Mouse (Mus musculus): ENCODE data around the gene Fgfr1op2. TPM values are rescaled to one million over a fixed set of nuclear protein-coding genes. Genes with fewer than 3 reads are reported as not detected.

The Fgfr1op2 gene
- total and polyA plus RNA-seq, 3 experiments = 73.0 to 101 (median 94.1) TPM

DNA sequence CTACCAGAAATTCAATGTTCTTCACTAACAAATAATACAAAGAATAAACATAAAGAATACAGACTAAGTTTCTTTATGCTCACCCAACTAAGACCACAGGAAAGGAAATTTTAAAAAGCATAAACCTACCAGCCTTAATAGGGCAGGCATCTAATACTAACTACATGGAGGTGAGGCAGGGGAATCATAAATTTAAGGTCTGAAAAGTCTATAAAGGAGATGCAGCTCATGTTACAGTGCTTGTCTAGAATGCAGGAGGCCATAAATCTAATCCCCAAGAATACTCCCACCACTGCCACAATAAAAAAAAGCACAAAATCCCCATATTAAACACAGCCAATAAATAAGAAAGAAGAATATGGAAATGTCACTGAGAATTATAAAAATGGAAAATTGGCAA, 4.9 kb upstream of the Fgfr1op2 start:
- H3K27ac ChIP-seq (ENCODE audit: insufficient read depth, low read depth) = no peak overlapping the region
- DNase-seq (ENCODE audit: extremely low read depth) = no peak
- in situ Hi-C loops (cut with MboI; ENCODE audit: low pct_ligation_motif_present, low pct_unique_long_range_greater_than_20kb, low sequenced_read_pairs) (no loop called here), dilution Hi-C loops (cut with MboI; ENCODE audit: extremely low pct_ligation_motif_present, extremely low pct_unique_long_range_greater_than_20kb, low sequenced_read_pairs) (no loop called here)
- H3K9ac ChIP-seq (ENCODE audit: insufficient read depth, low read depth) = no peak overlapping the region
- TF ChIP-seq MAX (IDR thresholded peaks at IDR 0.05; ENCODE audit: low read length) (no peak), BHLHE40 (IDR thresholded peaks at IDR 0.05; ENCODE audit: low read depth, low read length) (no peak), ZKSCAN1 (IDR thresholded peaks at IDR 0.05; ENCODE audit: borderline replicate concordance, low read depth, low read length) (no peak), USF1 (IDR thresholded peaks at IDR 0.05; ENCODE audit: low read depth, low read length) (no peak), ELF1 (IDR thresholded peaks at IDR 0.05; ENCODE audit: low read depth, low read length) (no peak), UBTF (IDR thresholded peaks at IDR 0.05; ENCODE audit: low read depth, low read length) (no peak), IRF4 (IDR thresholded peaks at IDR 0.05; ENCODE audit: low read depth, low read length) (no peak), ZC3H11A (IDR thresholded peaks at IDR 0.05; ENCODE audit: low read depth, low read length) (no peak), JUN (IDR thresholded peaks at IDR 0.05; ENCODE audit: insufficient read depth, low read depth, low read length) (no peak), MXI1 (IDR thresholded peaks at IDR 0.05; ENCODE audit: low read depth, low read length) (no peak), NELFE (IDR thresholded peaks at IDR 0.05; ENCODE audit: low read depth, low read length) (no peak), MYC (IDR thresholded peaks at IDR 0.05; ENCODE audit: low read depth, low read length) (no peak), ZNF384 (IDR thresholded peaks at IDR 0.05; ENCODE audit: low read depth, low read length) (no peak), SIN3A (IDR thresholded peaks at IDR 0.05; ENCODE audit: low read length) (no peak), NRF1 (IDR thresholded peaks at IDR 0.05; ENCODE audit: low read depth, low read length) (no peak), POLR2AphosphoS2 (IDR thresholded peaks at IDR 0.05; ENCODE audit: low read depth, low read length) (no peak), E2F4 (IDR thresholded peaks at IDR 0.05; ENCODE audit: insufficient replicate concordance, low read depth, low read length) (no peak), USF2 (conservative IDR thresholded peaks at IDR 0.05; ENCODE audit: low read depth, low read length) (no peak), HCFC1 (IDR thresholded peaks at IDR 0.05; ENCODE audit: low read depth, low read length) (no peak)
- H3K79me2 ChIP-seq (replicated peaks; ENCODE audit: control insufficient read depth, extremely low read depth, insufficient read depth, poor library complexity, severe bottlenecking) = peaks cover 23% of the 10 kb centered on the region
- peaks cover 12 to 33% of the 10 kb centered on the region in 2 experiments for H3K36me3 ChIP-seq (replicated peaks in 1 of 2; ENCODE audit: control insufficient read depth in 1 of 2, insufficient read depth in 1 of 2, low read length in 1 of 2)
- no peaks in the 10 kb centered on the region for H3K27me3 ChIP-seq (replicated peaks)
- H3K9me3 ChIP-seq (replicated peaks; ENCODE audit: low read length) = no peaks in the 10 kb centered on the region
- H3K4me3 ChIP-seq (replicated peaks in 1 of 3; ENCODE audit: low read depth in 2 of 3, low read length in 2 of 3, poor library complexity in 1 of 3) = no peak overlapping the region
- H3K4me2 ChIP-seq (ENCODE audit: insufficient read depth, low read depth, poor library complexity, severe bottlenecking) = no peak overlapping the region
- peaks cover 0 to 24% of the 10 kb centered on the region in 2 experiments; a peak in 2 of 4 replicates for H3K4me1 ChIP-seq (ENCODE audit: control insufficient read depth in 1 of 2, insufficient read depth in 2 of 2)

DNA sequence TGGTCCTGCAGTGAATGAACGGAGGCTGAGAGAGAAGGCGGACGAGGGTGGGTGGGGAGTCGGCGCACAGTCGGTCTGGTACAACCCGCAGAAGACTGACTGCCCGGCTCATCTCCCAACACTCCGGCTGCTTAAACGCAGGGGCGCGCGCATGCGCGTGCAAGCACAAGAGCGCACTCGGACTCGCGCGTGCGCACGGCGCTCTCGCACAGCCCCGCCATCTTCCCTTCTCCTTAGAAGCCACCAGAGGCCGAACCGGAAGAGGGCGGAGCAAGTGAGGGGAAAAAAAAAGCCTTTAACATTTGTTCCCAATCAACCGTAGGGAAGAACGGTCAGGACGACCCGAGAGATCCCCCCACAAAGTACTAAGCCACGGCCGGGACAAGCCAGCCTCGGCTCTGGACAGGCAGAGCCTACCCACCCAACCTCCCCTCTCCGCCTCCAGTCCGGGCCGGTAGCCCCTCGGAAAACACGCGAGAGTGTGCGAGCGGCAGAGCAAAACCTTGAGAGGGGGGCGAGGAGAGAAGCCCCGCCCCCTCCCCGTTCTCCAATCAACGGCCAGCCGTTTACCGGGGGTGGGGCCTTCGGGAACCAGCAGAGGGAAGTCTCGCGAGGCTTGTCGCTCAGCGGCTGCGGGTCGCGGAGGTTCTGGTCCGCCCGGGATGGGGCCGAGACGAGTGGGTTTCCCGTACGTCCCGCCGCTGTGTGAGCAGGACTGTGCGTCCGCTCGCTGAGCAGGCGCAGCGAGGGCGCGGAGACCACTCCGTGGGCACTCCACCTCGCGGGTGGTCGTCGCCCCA, 507 bp downstream of the Fgfr1op2 start, which contains the start of gene Ints13:
Gene Ints13 (minus strand): TSS at position 526 of the 800 bp plus-strand sequence.
- in situ Hi-C loops (cut with MboI; ENCODE audit: low pct_ligation_motif_present, low pct_unique_long_range_greater_than_20kb, low sequenced_read_pairs) = no loop called here
- H3K4me3 ChIP-seq (replicated peaks in 1 of 3; ENCODE audit: low read depth in 2 of 3, low read length in 2 of 3, poor library complexity in 1 of 3) = peak within 1 kb of the TSS; percentile 95 to 97 (median 96)
- H3K36me3 ChIP-seq (replicated peaks in 1 of 2; ENCODE audit: control insufficient read depth in 1 of 2, insufficient read depth in 1 of 2, low read length in 1 of 2) = peaks cover 4 to 10% of the 10 kb centered on the region in 2 experiments
- no peaks in the 10 kb centered on the region for H3K27me3 ChIP-seq (replicated peaks)
- DNase-seq (ENCODE audit: extremely low read depth) = peak; percentile 98
- no peaks in the 10 kb centered on the region for H3K9me3 ChIP-seq (replicated peaks; ENCODE audit: low read length)
- H3K9ac ChIP-seq (ENCODE audit: insufficient read depth, low read depth) = peak within 1 kb of the TSS; percentile 88
- dilution Hi-C loops (cut with MboI; ENCODE audit: extremely low pct_ligation_motif_present, extremely low pct_unique_long_range_greater_than_20kb, low sequenced_read_pairs) = no loop called here
- H3K27ac ChIP-seq (ENCODE audit: insufficient read depth, low read depth) = peak within 1 kb of the TSS; percentile 85
- peaks cover 53% of the 10 kb centered on the region for H3K79me2 ChIP-seq (replicated peaks; ENCODE audit: control insufficient read depth, extremely low read depth, insufficient read depth, poor library complexity, severe bottlenecking)
- H3K4me2 ChIP-seq (ENCODE audit: insufficient read depth, low read depth, poor library complexity, severe bottlenecking) = peak within 1 kb of the TSS; percentile 94
- peaks cover 4 to 33% of the 10 kb centered on the region in 2 experiments; a peak in 3 of 4 replicates for H3K4me1 ChIP-seq (ENCODE audit: control insufficient read depth in 1 of 2, insufficient read depth in 2 of 2)
- no peak for TF ChIP-seq GABPA (IDR thresholded peaks at IDR 0.05; ENCODE audit: insufficient replicate concordance, low read depth, low read length)
- peak; percentile 95 for TF ChIP-seq NELFE (IDR thresholded peaks at IDR 0.05; ENCODE audit: low read depth, low read length)
- no peak for TF ChIP-seq EP300 (IDR thresholded peaks at IDR 0.05; ENCODE audit: low read length)
- TF ChIP-seq IRF4 (IDR thresholded peaks at IDR 0.05; ENCODE audit: low read depth, low read length) = peak; percentile 54
- 0 out of 2 replicates have a peak, but pooled peaks have one; percentile 77 for TF ChIP-seq RCOR1 (conservative IDR thresholded peaks at IDR 0.05; ENCODE audit: low read depth, low read length)
- TF ChIP-seq KAT2A (IDR thresholded peaks at IDR 0.05; ENCODE audit: insufficient replicate concordance, low read length) = no peak
- peak; percentile 80 for TF ChIP-seq TBP (conservative IDR thresholded peaks at IDR 0.05; ENCODE audit: low read depth, low read length)
- peak; percentile 42; the same call in 1 of the 2 replicates for TF ChIP-seq MEF2A (IDR thresholded peaks at IDR 0.05; ENCODE audit: borderline replicate concordance, low read depth, low read length)
- TF ChIP-seq HCFC1 (IDR thresholded peaks at IDR 0.05; ENCODE audit: low read depth, low read length) = peak; percentile 72
- TF ChIP-seq MXI1 (IDR thresholded peaks at IDR 0.05; ENCODE audit: low read depth, low read length) = no peak; the same call in 1 of the 2 replicates
- peak; percentile 92 for TF ChIP-seq ZNF384 (IDR thresholded peaks at IDR 0.05; ENCODE audit: low read depth, low read length)
- TF ChIP-seq MAZ (IDR thresholded peaks at IDR 0.05; ENCODE audit: low read depth, low read length) = 0 out of 2 replicates have a peak, but pooled peaks have one; percentile 4
- TF ChIP-seq TCF12 (IDR thresholded peaks at IDR 0.05; ENCODE audit: low read depth, low read length) = peak; percentile 87
- TF ChIP-seq POLR2AphosphoS2 (IDR thresholded peaks at IDR 0.05; ENCODE audit: low read depth, low read length) = peak; percentile 79
- peak; percentile 100 for TF ChIP-seq NRF1 (IDR thresholded peaks at IDR 0.05; ENCODE audit: low read depth, low read length)
- 0 out of 2 replicates have a peak, but pooled peaks have one; percentile 48 for TF ChIP-seq MAX (IDR thresholded peaks at IDR 0.05; ENCODE audit: low read length)
- TF ChIP-seq ZMIZ1 (IDR thresholded peaks at IDR 0.05; ENCODE audit: low read depth, low read length) = peak; percentile 80
- TF ChIP-seq ELF1 (IDR thresholded peaks at IDR 0.05; ENCODE audit: low read depth, low read length) = peak; percentile 90

Data from CH12.LX (cell line).